Mouse (Mus musculus) kidney, adult 2 months (tissue): ENCODE measurements at regions not wholly inside any gene's neighbourhood (a gene's known extent, or its start where the extent isn't known, plus 50 kb on each side); places are given as distances from the start of the nearest gene placed in this dataset.

ENCODE experiments used
- DNase-seq: peaks from one replicate; pipeline ENCODE4 v3.0.0; 2021
- H3K27ac ChIP-seq: fragments of 200-500 bp; 2 replicates; pipeline ENCODE4 v1.5.1; 2012; ENCODE audit warnings: low read depth, low read length, control low read depth, inconsistent platforms; ENCODE audit not compliant: insufficient read depth
- H3K27me3 ChIP-seq: fragments of 200-500 bp; replicated peaks from 2 replicates; pipeline ENCODE4 v1.6.1; 2012; ENCODE audit warnings: mild to moderate bottlenecking, moderate library complexity, low read length, inconsistent platforms; ENCODE audit not compliant: control insufficient read depth, insufficient read depth
- H3K36me3 ChIP-seq: fragments of 200-500 bp; 2 replicates; pipeline ENCODE4 v1.6.1; 2012; ENCODE audit warnings: mild to moderate bottlenecking, moderate library complexity, low read length, inconsistent platforms; ENCODE audit not compliant: control insufficient read depth, insufficient read depth
- H3K4me1 ChIP-seq: fragments of 200-500 bp; 2 replicates; pipeline ENCODE4 v1.6.1; 2011; ENCODE audit warnings: low read length; ENCODE audit not compliant: control insufficient read depth, insufficient read depth
- H3K4me3 ChIP-seq: fragments of 200-500 bp; 2 replicates; pipeline ENCODE4 v1.5.1; 2011; ENCODE audit warnings: mild to moderate bottlenecking, low read depth, low read length, control low read depth; ENCODE audit not compliant: insufficient read depth
- CTCF ChIP-seq: fragments of 200-500 bp; conservative IDR thresholded peaks from 2 replicates; pipeline ENCODE4 v1.5.1; 2011; ENCODE audit warnings: low read depth, mild to moderate bottlenecking, control low read depth, low read length, moderate library complexity, mixed read lengths; ENCODE audit not compliant: insufficient read depth, insufficient read length
- POLR2A ChIP-seq: fragments of 200-500 bp; IDR thresholded peaks from one replicate; pipeline ENCODE4 v1.6.1; 2011; ENCODE audit warnings: low read depth, low read length, control low read depth
- WGBS: fragments of 180-500 bp; shearing (Covaris S2); methylation state at CpG from one replicate; pipeline ENCODE4 v1.1.7; 2018; 5-methylcytosine and 5-hydroxymethylcytosine counted together

DNA sequence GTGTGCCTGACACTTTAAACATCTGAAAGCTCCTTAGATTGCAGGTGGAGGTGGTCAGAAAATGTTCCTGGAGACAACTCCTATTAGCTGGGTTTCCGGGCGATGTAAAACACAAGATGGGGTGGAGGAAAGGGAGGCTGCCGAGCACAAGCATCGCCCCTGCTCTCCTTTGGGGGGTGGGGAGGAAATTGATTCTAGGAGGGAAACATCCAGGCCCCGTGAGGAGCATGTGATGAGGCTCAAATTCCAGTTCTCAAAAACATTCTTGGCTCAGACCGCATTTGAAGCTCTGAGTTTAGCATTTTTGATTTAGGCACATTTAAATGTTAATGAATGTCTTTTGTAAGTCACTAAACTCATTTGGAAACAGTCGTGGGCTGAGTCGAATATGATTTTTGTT is 105.5 kb downstream of the Rpl14 start:
- peak; percentile 75 for DNase-seq
- no peak for TF ChIP-seq CTCF
- no peak for TF ChIP-seq POLR2A
- H3K27ac ChIP-seq, result peak overlapping the region; percentile 9; the same call in 1 of the 2 replicates
- H3K36me3 ChIP-seq, result no peaks in the 10 kb centered on the region
- peaks cover 19% of the 10 kb centered on the region for H3K4me1 ChIP-seq
- 21% methylated on average over 8 of the region's 8 CpGs for WGBS
- H3K4me3 ChIP-seq, result no peak overlapping the region
- no peaks in the 10 kb centered on the region for H3K27me3 ChIP-seq

- no peak for TF ChIP-seq CTCF
- no peak for TF ChIP-seq POLR2A
- 50% methylated on average over 5 of the region's 5 CpGs for WGBS
- Histone ChIP-seq H3K36me3 (no peaks in the 10 kb centered on the region), H3K27me3 (no peaks in the 10 kb centered on the region), H3K4me3 (no peak overlapping the region), H3K4me1 (peaks cover 19% of the 10 kb centered on the region), H3K27ac (peak overlapping the region; percentile 47; the same call in 1 of the 2 replicates)
- no peak for DNase-seq
Observed at GRCm38 (mm10) chr9:120677216-120677615, 106.0 kb downstream of the Rpl14 start.

DNA sequence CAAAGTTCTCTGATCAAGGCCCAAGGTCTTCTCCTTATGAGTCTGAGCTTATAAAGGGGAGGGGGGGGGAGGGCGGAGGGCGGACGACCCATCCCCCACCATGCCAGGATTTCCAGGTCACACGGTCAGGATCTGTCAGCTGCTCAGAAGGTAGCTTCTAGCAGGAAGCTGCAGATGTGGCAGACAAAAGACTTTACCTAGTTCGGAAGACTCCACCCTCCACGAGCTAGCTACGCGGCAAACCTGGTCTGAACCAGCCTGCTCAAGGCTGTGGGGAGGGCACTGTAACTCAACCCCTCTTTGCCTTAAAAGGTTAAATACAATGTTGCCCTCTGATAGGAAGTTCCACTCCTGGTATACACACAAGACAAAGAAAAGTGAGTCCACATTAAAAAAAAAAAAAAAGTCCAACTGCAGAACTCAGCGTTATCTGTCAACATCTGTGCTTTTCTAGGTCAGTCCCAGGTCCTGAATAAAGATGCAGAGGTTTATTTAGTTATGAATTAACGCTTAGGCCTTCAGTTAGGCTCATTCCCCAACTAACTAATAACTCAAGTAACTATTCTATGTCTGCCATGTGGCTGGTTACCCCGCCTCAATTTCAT is 108.7 kb downstream of the Rpl14 start:
- no peak overlapping the region for H3K4me3 ChIP-seq
- H3K36me3 ChIP-seq, result no peaks in the 10 kb centered on the region
- 37% methylated on average over 11 of the region's 11 CpGs for WGBS
- DNase-seq, result no peak
- H3K4me1 ChIP-seq, result peaks cover 19% of the 10 kb centered on the region
- no peaks in the 10 kb centered on the region for H3K27me3 ChIP-seq
- H3K27ac ChIP-seq, result no peak overlapping the region; the same call in 1 of the 2 replicates
- TF ChIP-seq CTCF (no peak), POLR2A (no peak)

GRCm38 (mm10) chr9:120681404-120681803 is 110.2 kb downstream of the Rpl14 start:
- Histone ChIP-seq H3K36me3 (no peaks in the 10 kb centered on the region), H3K4me1 (peaks cover 17% of the 10 kb centered on the region), H3K4me3 (no peak overlapping the region), H3K27ac (no peak overlapping the region), H3K27me3 (no peaks in the 10 kb centered on the region)
- WGBS, result 66% methylated on average over 7 of the region's 7 CpGs
- DNase-seq, result no peak
- TF ChIP-seq CTCF, result no peak
- no peak for TF ChIP-seq POLR2A

DNA sequence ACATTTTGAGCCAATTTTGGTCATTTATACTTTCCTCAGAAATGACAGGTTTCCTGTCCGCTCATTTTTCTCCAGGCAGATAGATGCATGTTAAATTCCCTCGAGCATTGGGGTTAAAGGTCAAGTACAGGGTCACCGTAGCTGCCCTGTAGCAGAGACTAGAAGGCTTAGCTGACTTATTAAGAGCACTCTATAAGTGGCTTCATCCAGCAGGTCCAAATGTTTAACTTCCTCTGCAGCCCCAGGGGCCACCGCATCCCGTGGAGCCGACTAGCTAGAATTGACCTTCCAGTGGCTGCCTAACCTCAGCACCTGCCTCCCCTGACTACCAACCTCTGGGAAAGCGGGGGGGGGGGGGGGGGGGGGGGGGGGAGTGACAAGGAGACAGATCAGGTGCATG is 114.7 kb downstream of the Rpl14 start:
- Histone ChIP-seq H3K36me3 (no peaks in the 10 kb centered on the region), H3K27me3 (no peaks in the 10 kb centered on the region), H3K4me3 (no peak overlapping the region), H3K4me1 (no peaks in the 10 kb centered on the region), H3K27ac (no peak overlapping the region)
- 23% methylated on average over 6 of the region's 7 CpGs for WGBS
- DNase-seq, result no peak
- TF ChIP-seq CTCF (no peak), POLR2A (no peak)

DNA sequence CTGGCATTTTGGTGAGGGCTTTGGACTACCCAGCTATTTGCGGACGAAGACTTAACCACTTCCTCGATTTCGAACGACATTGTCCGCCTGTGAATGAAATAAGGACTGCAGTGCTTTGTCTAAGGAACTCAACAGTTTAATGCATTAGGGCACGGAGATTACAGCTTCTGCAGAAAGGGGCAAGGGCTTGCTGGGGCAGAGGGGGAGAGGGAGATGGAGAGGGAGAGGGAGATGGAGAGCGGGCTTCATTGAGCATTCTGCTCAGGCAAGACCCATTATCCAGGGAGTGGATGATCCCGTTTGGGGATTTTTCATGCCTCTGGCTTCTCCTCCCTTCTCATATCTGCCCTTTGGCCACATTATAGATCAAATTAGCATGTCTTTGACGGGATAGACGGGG is 117.8 kb downstream of the Rpl14 start:
- TF ChIP-seq CTCF (no peak), POLR2A (no peak)
- H3K36me3 ChIP-seq, result no peaks in the 10 kb centered on the region
- no peak for DNase-seq
- WGBS, result 89% methylated on average over 11 of the region's 11 CpGs
- H3K4me1 ChIP-seq, result no peaks in the 10 kb centered on the region
- H3K27ac ChIP-seq, result no peak overlapping the region
- no peak overlapping the region for H3K4me3 ChIP-seq
- no peaks in the 10 kb centered on the region for H3K27me3 ChIP-seq

- DNase-seq, result no peak
- Histone ChIP-seq H3K4me3 (no peak overlapping the region), H3K27ac (peak overlapping the region; percentile 70), H3K27me3 (no peaks in the 10 kb centered on the region), H3K36me3 (no peaks in the 10 kb centered on the region), H3K4me1 (no peaks in the 10 kb centered on the region)
- TF ChIP-seq POLR2A (no peak), CTCF (no peak)
- WGBS, result 58% methylated on average over 5 of the region's 5 CpGs
Observed at GRCm38 (mm10) chr9:120690510-120690909, 119.3 kb downstream of the Rpl14 start.
